Mouse (Mus musculus): Measurements from ENCODE around the gene Ftl1.

DNA sequence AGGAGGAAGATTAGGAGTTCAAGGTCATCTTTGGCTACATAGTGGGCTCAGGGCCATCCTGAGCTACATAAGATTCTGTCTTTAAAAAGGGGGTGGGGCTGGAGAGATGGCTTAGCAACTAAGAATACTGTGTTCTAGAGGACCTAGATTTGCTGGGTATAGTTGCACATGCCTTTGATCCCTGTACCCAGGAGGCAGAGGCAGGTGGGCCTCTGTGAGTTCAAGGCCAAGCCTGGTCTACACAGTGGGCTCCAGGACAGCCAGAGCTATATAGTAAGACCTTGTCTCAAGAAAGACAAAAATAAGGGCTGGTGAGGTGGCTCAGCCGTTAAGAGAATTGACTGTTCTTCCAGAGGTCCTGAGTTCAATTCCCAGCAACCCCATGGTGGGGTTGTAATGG, 9.7 kb downstream of the Ftl1 start:
- TF ChIP-seq POLR2A (IDR thresholded peaks at IDR 0.05; ENCODE audit: insufficient read depth, low read depth, low read length) (no peak), CTCF (IDR thresholded peaks at IDR 0.05; ENCODE audit: insufficient read depth, low read depth, low read length) (no peak)
